Mouse (Mus musculus) spleen, postnatal 36 days (tissue): ENCODE data around the gene Gm3095.
"Not testable (repeated sequence)": the region's sequence is repeated elsewhere in the genome, so short reads cannot be mapped to it uniquely, and the experiment has no call there.

Source experiments
- DNase-seq, 2 experiments: peaks; one replicate each; pipeline ENCODE4 v3.0.0; 2022; ENCODE audit warnings: low spot score in 2 of 2, mixed read lengths in 1 of 2

The Gm3095 gene

GRCm38 (mm10) chr14:3963247-3963646, at the start of gene Gm3095:
Gene Gm3095, plus strand, starts transcription at chr14:3963547.
- DNase-seq, result not testable (repeated sequence)

GRCm38 (mm10) chr14:3931456-3931855, 31.9 kb upstream of the Gm3095 start, which contains the start of gene Gm3029:
Gene Gm3029, plus strand, starts transcription at chr14:3931756.
- not testable (repeated sequence) for DNase-seq

GRCm38 (mm10) chr14:3998094-3998493, 34.7 kb downstream of the Gm3095 start, which contains the start of gene Gm3099:
Gene Gm3099, plus strand, starts transcription at chr14:3998394.
- not testable (repeated sequence) for DNase-seq
